ENCODE assay signal across 8 mouse cellular contexts in the genomic region with DNA sequence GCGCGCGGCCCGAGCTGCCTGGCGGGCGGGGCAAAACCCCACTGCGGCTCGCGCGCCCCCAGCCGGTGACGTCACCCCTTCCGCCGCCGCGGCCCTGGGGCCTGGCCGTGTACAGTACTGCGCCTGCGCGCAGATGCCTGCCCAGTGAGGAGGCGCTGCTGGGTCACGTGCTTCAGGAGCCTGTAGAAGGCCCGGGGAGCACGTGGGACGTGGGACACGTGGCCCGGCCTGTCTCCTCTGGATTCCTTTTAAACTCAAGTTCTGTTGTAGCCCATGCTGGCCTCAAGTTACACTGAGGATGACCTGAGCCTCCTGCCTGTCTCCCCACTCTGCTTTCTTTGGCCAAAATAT. TPM values are rescaled to one million over a fixed set of nuclear protein-coding genes. Genes with fewer than 3 reads are reported as not detected.
A peak's percentile ranks its signal among the peaks of the same experiment; 100 is the strongest.
DNase-seq lines count a peak whose midpoint lies in the region; ATAC-seq and TF ChIP-seq lines count a peak whose summit lies in the region.

A gene (minus strand): TSS at position 82 of the 351 bp plus-strand sequence.

- ATAC-seq in cerebellum, adult (ENCODE audit: insufficient number of reproducible peaks, low FRiP score, low TSS enrichment), result peak; percentile 68
- peak; percentile 85 for ATAC-seq in forebrain, embryonic 16.5 days
- ATAC-seq in liver, postnatal 0 days, result peak; percentile 70
- ATAC-seq in neural tube, embryonic 13.5 days (ENCODE audit: low read depth), result peak; percentile 85

- intact Hi-C loops in heart, postnatal 25 days (cut with DNase I), result no loop called here

- H3K4me2 ChIP-seq in forebrain, embryonic 16.5 days (ENCODE audit: low read length), result peak within 1 kb of the TSS; percentile 93
- peak within 1 kb of the TSS; percentile 81 for H3K4me2 ChIP-seq in liver, postnatal 0 days (ENCODE audit: low read depth, low read length)
- H3K4me2 ChIP-seq in neural tube, embryonic 13.5 days, result peak within 1 kb of the TSS; percentile 97

- peak within 1 kb of the TSS; percentile 73 for H3K9ac ChIP-seq in ES-Bruce4 (ENCODE audit: low read depth, poor library complexity, severe bottlenecking)
- peak within 1 kb of the TSS; percentile 99 for H3K9ac ChIP-seq in forebrain, embryonic 16.5 days (replicated peaks; ENCODE audit: low read depth, low read length)
- H3K9ac ChIP-seq in liver, postnatal 0 days (replicated peaks), result peak within 1 kb of the TSS; percentile 50
- H3K9ac ChIP-seq in neural tube, embryonic 13.5 days, result peak within 1 kb of the TSS; percentile 100

- TF ChIP-seq CTCF in ES-Bruce4 (IDR thresholded peaks at IDR 0.05; ENCODE audit: low read depth, low read length), result no peak
- no peak for TF ChIP-seq CTCF in liver, postnatal 0 days (IDR thresholded peaks at IDR 0.05; ENCODE audit: low read depth)
- no peak for TF ChIP-seq CTCF in testis, adult 2 months (IDR thresholded peaks at IDR 0.05; ENCODE audit: control insufficient read depth, insufficient read depth, insufficient replicate concordance, low read depth, low read length)

- H3K4me1 ChIP-seq in ES-Bruce4 (ENCODE audit: control insufficient read depth, insufficient read depth, low read length), result no peaks in the 10 kb centered on the region
- peaks cover 28% of the 10 kb centered on the region for H3K4me1 ChIP-seq in forebrain, embryonic 16.5 days (replicated peaks; ENCODE audit: control insufficient read depth, insufficient read depth, low read length)
- peaks cover 28% of the 10 kb centered on the region for H3K4me1 ChIP-seq in liver, postnatal 0 days (ENCODE audit: insufficient read depth)
- H3K4me1 ChIP-seq in neural tube, embryonic 13.5 days (replicated peaks), result peaks cover 39% of the 10 kb centered on the region
- peaks cover 58% of the 10 kb centered on the region for H3K4me1 ChIP-seq in testis, adult 2 months (ENCODE audit: control insufficient read depth, insufficient read depth, low read length)

- no peaks in the 10 kb centered on the region for H3K36me3 ChIP-seq in ES-Bruce4 (ENCODE audit: control insufficient read depth, insufficient read depth, low read length, poor library complexity, severe bottlenecking)
- no peaks in the 10 kb centered on the region for H3K36me3 ChIP-seq in forebrain, embryonic 16.5 days (ENCODE audit: control insufficient read depth, insufficient read depth)
- no peaks in the 10 kb centered on the region for H3K36me3 ChIP-seq in liver, postnatal 0 days (replicated peaks; ENCODE audit: insufficient read depth, low read length)
- no peaks in the 10 kb centered on the region for H3K36me3 ChIP-seq in neural tube, embryonic 13.5 days
- H3K36me3 ChIP-seq in testis, adult 2 months (ENCODE audit: control insufficient read depth, insufficient read depth, low read length), result no peaks in the 10 kb centered on the region

- TF ChIP-seq POLR2A in ES-Bruce4 (IDR thresholded peaks at IDR 0.05; ENCODE audit: insufficient read depth, low read length), result no peak
- no peak; the same call in 1 of the 2 replicates for TF ChIP-seq POLR2A in testis, adult 2 months (IDR thresholded peaks at IDR 0.05; ENCODE audit: control insufficient read depth, low read depth, low read length)

- H3K9me3 ChIP-seq in ES-Bruce4 (replicated peaks; ENCODE audit: control insufficient read depth, insufficient read depth, low read length, poor library complexity, severe bottlenecking), result no peaks in the 10 kb centered on the region
- H3K9me3 ChIP-seq in forebrain, embryonic 16.5 days (ENCODE audit: control insufficient read depth, low read length), result no peaks in the 10 kb centered on the region
- no peaks in the 10 kb centered on the region for H3K9me3 ChIP-seq in liver, postnatal 0 days (ENCODE audit: low read length)
- no peaks in the 10 kb centered on the region for H3K9me3 ChIP-seq in neural tube, embryonic 13.5 days

- H3K27ac ChIP-seq in ES-Bruce4 (ENCODE audit: insufficient read depth, low read length), result no peak within 1 kb of the TSS
- peak within 1 kb of the TSS; percentile 99 for H3K27ac ChIP-seq in forebrain, embryonic 16.5 days (ENCODE audit: low read length)
- H3K27ac ChIP-seq in liver, postnatal 0 days (ENCODE audit: low read depth), result no peak within 1 kb of the TSS
- H3K27ac ChIP-seq in neural tube, embryonic 13.5 days (replicated peaks), result peak within 1 kb of the TSS; percentile 98
- no peak within 1 kb of the TSS for H3K27ac ChIP-seq in testis, adult 2 months (ENCODE audit: control insufficient read depth, insufficient read depth, low read depth, low read length)

- H3K4me3 ChIP-seq in ES-Bruce4 (ENCODE audit: low read depth, low read length), result peak within 1 kb of the TSS; percentile 85
- H3K4me3 ChIP-seq in forebrain, embryonic 16.5 days (replicated peaks; ENCODE audit: low read length), result peak within 1 kb of the TSS; percentile 86
- peak within 1 kb of the TSS; percentile 55 for H3K4me3 ChIP-seq in liver, postnatal 0 days (ENCODE audit: low read depth, low read length)
- H3K4me3 ChIP-seq in neural tube, embryonic 13.5 days, result peak within 1 kb of the TSS; percentile 93
- peak within 1 kb of the TSS; percentile 74 for H3K4me3 ChIP-seq in testis, adult 2 months (ENCODE audit: control insufficient read depth, low read depth, low read length)

- peak; percentile 90 for DNase-seq in heart, postnatal 25 days (ENCODE audit: low spot score)
- DNase-seq in layer of hippocampus, adult 11-12 months (ENCODE audit: low spot score), result peak; percentile 98
- DNase-seq in liver, postnatal 0 days, result peak; percentile 79

- TF ChIP-seq EP300 in ES-Bruce4 (IDR thresholded peaks at IDR 0.05; ENCODE audit: insufficient read depth, low read depth, low read length), result no peak
- no peak for TF ChIP-seq EP300 in liver, postnatal 0 days (IDR thresholded peaks at IDR 0.05; ENCODE audit: low read depth)

- peaks cover 3% of the 10 kb centered on the region; the same call in 1 of the 2 replicates for H3K27me3 ChIP-seq in ES-Bruce4 (ENCODE audit: control insufficient read depth, insufficient read depth, low read length, poor library complexity, severe bottlenecking)
- no peaks in the 10 kb centered on the region for H3K27me3 ChIP-seq in forebrain, embryonic 16.5 days (replicated peaks; ENCODE audit: control insufficient read depth, insufficient read depth, low read length)
- peaks cover 63% of the 10 kb centered on the region for H3K27me3 ChIP-seq in liver, postnatal 0 days (ENCODE audit: insufficient read depth, low read length)
- H3K27me3 ChIP-seq in neural tube, embryonic 13.5 days, result no peaks in the 10 kb centered on the region
- no peaks in the 10 kb centered on the region; the same call in 1 of the 2 replicates for H3K27me3 ChIP-seq in testis, adult 2 months (ENCODE audit: control insufficient read depth, insufficient read depth, low read length)

- 0% methylated on average over 22 of the region's 27 CpGs for WGBS in forebrain, embryonic 16.5 days
- 2% methylated on average over 26 of the region's 27 CpGs for WGBS in liver, postnatal 0 days (ENCODE audit: insufficient replicate concordance)
- whole genome bisulfite sequencing in neural tube, embryonic 13.5 days, result 1% methylated on average over 27 of the region's 27 CpGs

RNA-seq across cellular contexts. Expression of the gene that starts here (rescaled TPM):
- polyA plus RNA-seq in ES-Bruce4 (2011; ENCODE audit: insufficient read depth, insufficient read length, low read depth, missing spikeins), result 149 and 159 TPM in 2 replicates
- 359 and 391 TPM in 2 replicates for polyA plus RNA-seq in forebrain, embryonic 16.5 days (2015; fragmentation: Nextera tagmentation; extraction: Ambion mirVana)
- 10 to 100 TPM; 42.2 to 52.2 TPM for total RNA-seq in heart, postnatal 25 days (2021)
- polyA plus RNA-seq in liver, postnatal 0 days (2015; fragmentation: Nextera tagmentation; extraction: Ambion mirVana), result 3.4 TPM in 2 replicates
- polyA plus RNA-seq in neural tube, embryonic 13.5 days (2015; fragmentation: Nextera tagmentation; extraction: Ambion mirVana), result 251 and 260 TPM in 2 replicates
- 63.4 and 68.8 TPM in 2 replicates for polyA plus RNA-seq in testis, adult 2 months (2012; rRNA removed)

Comparison
In these comparisons a context has a peak if more than half of its experiments do, and no peak if none do; other contexts are left out.
1. RNA of the gene that starts here (polyA plus RNA-seq): 359 to 391 TPM in forebrain, embryonic 16.5 days, 251 to 260 TPM in neural tube, embryonic 13.5 days, 149 to 159 TPM in ES-Bruce4 and 63.4 to 68.8 TPM in testis, adult 2 months; 3.4 TPM in liver, postnatal 0 days; every median in the first group is over 10 times any median in the second.
2. H3K27ac ChIP-seq: peak in forebrain, embryonic 16.5 days (single experiment) and neural tube, embryonic 13.5 days (single experiment); none in ES-Bruce4 (single experiment), liver, postnatal 0 days (single experiment) and testis, adult 2 months (single experiment).
3. H3K9ac ChIP-seq: peak in every context shown above with its lines; median percentile 100 in neural tube, embryonic 13.5 days; 99 in forebrain, embryonic 16.5 days; 73 in ES-Bruce4; 50 in liver, postnatal 0 days.
4. Peak in every context shown above with its lines, with median percentiles within 50 percentile points of each other: H3K4me3 ChIP-seq, ATAC-seq, H3K4me2 ChIP-seq and DNase-seq.